Mouse (Mus musculus) spleen, adult 2 months (tissue): ENCODE results near the gene Hoxa4.

Source experiments
- CTCF ChIP-seq: fragments of 200-500 bp; IDR thresholded peaks from 2 replicates; pipeline ENCODE4 v1.5.1; 2011; ENCODE audit warnings: mild to moderate bottlenecking, inconsistent platforms; ENCODE audit not compliant: insufficient read depth, insufficient read length, insufficient replicate concordance; ENCODE audit errors: extremely low read depth
- POLR2A ChIP-seq: fragments of 200-500 bp; IDR thresholded peaks from 2 replicates; pipeline ENCODE4 v1.6.1; 2011; ENCODE audit warnings: low read depth, low read length, inconsistent platforms

- no peak for TF ChIP-seq CTCF
- no peak for TF ChIP-seq POLR2A
Measured at GRCm38 (mm10) chr6:52190410-52190809, 1.1 kb downstream of the Hoxa4 start.
